Mouse (Mus musculus) lung, embryonic 16.5 days (tissue): Measurements from ENCODE around the gene Ceacam15. TPM values are rescaled to one million over a fixed set of nuclear protein-coding genes. Genes with fewer than 3 reads are reported as not detected.
A peak's percentile ranks its signal among the peaks of the same experiment; 100 is the strongest.
"Not testable (repeated sequence)": the region's sequence is repeated elsewhere in the genome, so short reads cannot be mapped to it uniquely, and the experiment has no call there.

Source experiments
- ATAC-seq: fragments of 200-750 bp; cut with Nextera tagmentation; 2 replicates; pipeline ENCODE4 v1.8.0; 2017; ENCODE audit warnings: low read depth, mild to moderate bottlenecking, moderate library complexity
- H3K27ac ChIP-seq: fragments of 300-500 bp; sonication (generic); 2 replicates; pipeline ENCODE4 v1.5.1; 2014; ENCODE audit warnings: mild to moderate bottlenecking, control low read depth, low read length
- H3K27me3 ChIP-seq: fragments of 300-500 bp; sonication (generic); 2 replicates; pipeline ENCODE4 v1.6.1; 2014; ENCODE audit warnings: low read depth, low read length, mixed read lengths; ENCODE audit not compliant: control insufficient read depth, insufficient read depth
- H3K36me3 ChIP-seq: fragments of 300-500 bp; sonication (generic); 2 replicates; pipeline ENCODE4 v1.6.1; 2014; ENCODE audit warnings: low read length; ENCODE audit not compliant: control insufficient read depth, insufficient read depth
- H3K4me1 ChIP-seq: fragments of 300-500 bp; sonication (generic); replicated peaks from 2 replicates; pipeline ENCODE4 v1.6.1; 2014; ENCODE audit warnings: low read length, mixed read lengths; ENCODE audit not compliant: control insufficient read depth, insufficient read depth
- H3K4me2 ChIP-seq: fragments of 300-500 bp; sonication (generic); 2 replicates; pipeline ENCODE4 v1.6.1; 2014; ENCODE audit warnings: low read depth, low read length, control low read depth
- H3K4me3 ChIP-seq: fragments of 300-500 bp; sonication (generic); 2 replicates; pipeline ENCODE4 v1.5.1; 2014; ENCODE audit warnings: mild to moderate bottlenecking, low read length, control low read depth
- H3K9ac ChIP-seq: fragments of 300-500 bp; sonication (generic); 2 replicates; pipeline ENCODE4 v1.6.1; 2014; ENCODE audit warnings: low read length, control low read depth
- H3K9me3 ChIP-seq: fragments of 300-500 bp; sonication (generic); 2 replicates; pipeline ENCODE4 v1.6.1; 2016; ENCODE audit warnings: low read length; ENCODE audit not compliant: control insufficient read depth
- WGBS: fragments of 180-500 bp; shearing (Covaris S2); extraction: QIAGEN DNeasy Blood & Tissue Kit; methylation state at CpG from one replicate; pipeline ENCODE4 v1.1.7; 2014; 5-methylcytosine and 5-hydroxymethylcytosine counted together
- polyA plus RNA-seq: library from polyadenylated mRNA; unstranded; fragments of >200 nt; fragmentation: Nextera tagmentation; extraction: Ambion mirVana; gene quantifications from 2 replicates; pipeline ENCODE4 v1.2.1, GENCODE M21; 2015

Gene Ceacam15
- polyA plus RNA-seq, 1 experiment from 2014 or later, result not detected

DNA sequence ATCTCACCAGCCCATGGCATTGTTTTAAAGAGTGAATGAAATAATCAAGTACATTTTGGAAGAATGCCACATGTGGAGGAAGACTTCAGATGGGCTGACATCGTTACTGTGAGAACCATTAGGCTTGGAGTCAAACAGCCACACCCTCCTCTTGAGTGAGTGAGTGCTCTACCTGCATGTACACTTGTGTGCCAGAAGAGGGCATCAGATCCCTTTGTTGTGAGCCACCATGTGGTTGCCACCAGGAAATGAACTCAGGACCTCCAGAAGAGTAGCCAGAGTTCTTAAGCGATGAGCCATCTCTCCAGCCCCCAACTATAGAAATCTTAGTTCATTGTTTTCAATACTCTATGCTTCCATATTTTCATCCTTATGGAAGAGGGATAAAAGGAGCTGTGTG, 23.5 kb upstream of the Ceacam15 start:
- whole genome bisulfite sequencing, result 47% methylated on average over 2 of the region's 2 CpGs
- no peak overlapping the region for H3K4me2 ChIP-seq
- no peaks in the 10 kb centered on the region for H3K27me3 ChIP-seq
- no peak overlapping the region for H3K27ac ChIP-seq
- no peaks in the 10 kb centered on the region for H3K4me1 ChIP-seq
- no peak overlapping the region for H3K9ac ChIP-seq
- H3K4me3 ChIP-seq, result no peak overlapping the region
- ATAC-seq, result no peak
- H3K36me3 ChIP-seq, result no peaks in the 10 kb centered on the region
- H3K9me3 ChIP-seq, result no peaks in the 10 kb centered on the region

DNA sequence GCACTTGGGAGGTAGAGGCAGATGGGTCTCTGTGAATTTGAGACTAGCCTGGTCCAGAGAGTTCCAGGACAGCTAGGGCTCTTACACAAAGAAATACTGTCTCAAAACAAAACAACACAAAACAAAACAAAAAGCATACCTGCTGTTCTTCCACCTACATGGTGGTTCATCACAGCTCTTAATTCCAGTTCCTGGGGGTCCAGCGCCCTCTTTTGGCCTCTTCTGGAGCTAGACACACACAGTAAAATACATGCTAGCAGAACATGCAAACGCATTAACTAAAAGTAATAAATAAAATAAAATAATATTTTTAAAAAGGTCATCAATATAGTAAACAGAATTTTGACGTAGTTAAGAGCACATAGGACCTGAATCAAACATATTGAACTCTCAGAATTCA, 19.5 kb upstream of the Ceacam15 start:
- no peak for ATAC-seq
- H3K4me2 ChIP-seq, result no peak overlapping the region
- no peak overlapping the region for H3K4me3 ChIP-seq
- H3K36me3 ChIP-seq, result no peaks in the 10 kb centered on the region
- H3K9ac ChIP-seq, result no peak overlapping the region
- H3K27ac ChIP-seq, result no peak overlapping the region
- H3K9me3 ChIP-seq, result peaks cover 4% of the 10 kb centered on the region; the same call in 1 of the 2 replicates
- H3K27me3 ChIP-seq, result no peaks in the 10 kb centered on the region
- 28% methylated on average over 3 of the region's 3 CpGs for WGBS
- no peaks in the 10 kb centered on the region for H3K4me1 ChIP-seq

DNA sequence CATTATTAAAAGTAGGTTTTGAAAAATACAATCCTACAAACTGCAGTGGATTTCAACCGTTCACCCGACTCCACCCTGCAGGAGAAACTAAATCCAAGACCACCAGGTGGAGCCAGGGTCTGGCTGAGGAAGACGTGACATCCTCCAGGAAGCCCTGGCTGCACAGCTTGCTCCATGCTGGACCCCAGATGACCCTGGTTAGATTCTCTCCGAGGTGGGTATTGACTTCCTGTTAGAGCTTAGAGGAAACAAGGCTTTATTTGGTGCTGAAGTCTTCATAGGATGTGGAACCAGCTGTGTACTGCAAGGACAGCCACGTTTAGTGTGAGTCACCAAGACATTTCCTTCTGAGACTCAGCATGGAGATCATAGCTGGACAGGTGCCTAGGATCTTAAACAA, 13.7 kb upstream of the Ceacam15 start:
- Histone ChIP-seq H3K4me3 (no peak overlapping the region), H3K27ac (no peak overlapping the region), H3K36me3 (no peaks in the 10 kb centered on the region), H3K4me1 (no peaks in the 10 kb centered on the region), H3K9me3 (peaks cover 16% of the 10 kb centered on the region), H3K4me2 (no peak overlapping the region), H3K9ac (no peak overlapping the region), H3K27me3 (no peaks in the 10 kb centered on the region)
- ATAC-seq, result peak; percentile 52
- WGBS, result 62% methylated on average over 5 of the region's 5 CpGs

DNA sequence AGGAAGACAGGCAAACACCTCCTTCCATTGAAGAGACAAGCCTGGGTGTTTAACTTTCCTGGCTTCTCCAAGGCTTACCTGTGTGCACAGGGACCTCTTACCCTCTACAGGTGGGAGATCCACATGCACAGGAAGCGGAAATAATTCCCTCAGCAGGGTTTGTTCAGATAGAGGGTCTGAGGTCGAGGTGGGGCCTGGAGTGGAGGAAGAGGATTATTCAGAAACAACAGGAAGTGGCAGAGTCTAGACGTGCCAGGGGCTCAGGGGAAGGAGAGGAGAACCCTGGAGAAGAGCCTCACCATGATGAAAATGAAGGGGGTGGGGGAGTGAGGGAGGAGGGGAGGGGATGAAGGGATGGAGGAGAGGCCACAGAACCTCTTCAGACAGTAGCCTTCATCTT, 4.7 kb upstream of the Ceacam15 start:
- not testable (repeated sequence) for H3K36me3 ChIP-seq, H3K4me2 ChIP-seq, H3K27me3 ChIP-seq, H3K9me3 ChIP-seq, H3K4me3 ChIP-seq, ATAC-seq, H3K27ac ChIP-seq, H3K9ac ChIP-seq, H3K4me1 ChIP-seq
- WGBS, result 35% methylated on average over 3 of the region's 3 CpGs

DNA sequence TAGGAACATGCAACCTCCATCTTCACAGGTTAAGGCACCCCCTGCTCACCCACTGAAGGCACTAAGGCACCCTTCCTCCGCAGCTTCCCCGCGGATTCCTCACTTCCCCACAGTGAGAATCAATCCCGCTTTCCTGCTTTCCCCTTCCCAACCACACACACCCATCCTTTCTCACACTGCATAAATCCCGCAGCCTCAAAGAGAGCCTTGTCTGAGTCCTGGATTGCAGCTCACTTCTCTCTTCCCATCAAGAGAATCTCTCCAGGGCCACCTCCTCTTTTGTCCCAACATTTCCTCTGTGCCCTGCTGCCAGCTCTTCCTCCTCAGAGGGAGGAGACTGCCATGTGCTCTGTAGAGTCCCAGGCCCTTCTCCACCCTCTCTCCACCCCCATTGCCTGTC, 806 bp downstream of the Ceacam15 start:
- H3K36me3 ChIP-seq, H3K4me3 ChIP-seq, H3K27me3 ChIP-seq, ATAC-seq, H3K9me3 ChIP-seq, H3K27ac ChIP-seq, H3K4me1 ChIP-seq, H3K9ac ChIP-seq, H3K4me2 ChIP-seq: not testable (repeated sequence)
- 30% methylated on average over 5 of the region's 5 CpGs for WGBS

DNA sequence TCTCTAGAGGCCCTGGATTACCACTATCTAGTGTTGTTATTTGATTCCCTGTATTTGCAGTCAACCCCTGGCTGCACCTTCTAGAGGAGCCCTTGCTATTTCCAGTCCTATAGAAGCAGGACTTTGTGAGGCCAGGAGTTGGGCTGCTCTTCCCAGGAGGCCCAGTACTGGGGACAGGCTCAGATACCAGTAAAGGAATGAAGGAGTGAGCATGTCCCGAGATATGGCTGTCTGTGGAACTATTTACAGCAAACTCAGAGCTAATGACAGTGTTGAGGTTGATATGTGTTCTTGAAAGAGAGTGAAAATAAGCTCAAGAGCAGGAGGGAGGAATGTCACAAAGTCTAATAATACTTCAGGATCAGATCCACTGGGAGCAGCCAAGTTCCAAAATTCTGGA, 1.7 kb downstream of the Ceacam15 start:
- Histone ChIP-seq H3K27me3 (no peaks in the 10 kb centered on the region), H3K4me3 (no peak overlapping the region), H3K9ac (no peak overlapping the region), H3K27ac (no peak overlapping the region), H3K4me1 (no peaks in the 10 kb centered on the region), H3K36me3 (no peaks in the 10 kb centered on the region), H3K4me2 (no peak overlapping the region), H3K9me3 (no peaks in the 10 kb centered on the region)
- ATAC-seq, result no peak
- 41% methylated on average over 1 of the region's 1 CpGs for WGBS

DNA sequence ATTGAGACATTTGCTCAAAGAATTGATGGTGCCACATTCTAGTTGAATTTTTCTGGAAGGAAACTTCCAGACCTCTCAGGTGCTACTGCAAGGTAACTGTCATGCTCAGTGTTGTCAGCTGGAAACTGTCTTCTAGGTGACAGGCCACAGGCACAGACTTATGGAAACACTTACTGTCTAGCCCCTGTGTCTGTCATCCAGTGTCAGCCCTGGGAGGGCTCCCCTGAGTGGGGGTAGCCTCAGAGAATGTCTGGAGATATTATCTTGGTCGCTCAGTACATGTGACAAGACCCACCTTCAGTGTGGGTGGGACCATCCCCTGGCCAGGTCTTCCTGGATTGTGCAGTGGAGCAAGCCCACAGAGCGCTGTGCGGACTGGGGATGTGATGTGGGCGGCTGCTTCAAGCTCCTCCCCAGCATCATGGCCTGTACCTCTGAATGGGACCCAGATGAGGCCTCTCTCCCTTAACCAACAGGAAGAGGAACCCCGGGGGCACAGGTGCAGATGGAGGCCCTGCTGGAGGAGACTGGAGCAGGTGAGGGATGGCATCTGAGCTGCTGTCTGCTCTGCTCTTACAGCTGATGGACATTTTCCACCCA, 7.1 kb downstream of the Ceacam15 start:
- not testable (repeated sequence) for H3K27ac ChIP-seq, H3K4me2 ChIP-seq, ATAC-seq, H3K27me3 ChIP-seq, H3K9me3 ChIP-seq, H3K9ac ChIP-seq, H3K4me3 ChIP-seq, H3K4me1 ChIP-seq, H3K36me3 ChIP-seq
- 75% methylated on average over 4 of the region's 5 CpGs for WGBS

DNA sequence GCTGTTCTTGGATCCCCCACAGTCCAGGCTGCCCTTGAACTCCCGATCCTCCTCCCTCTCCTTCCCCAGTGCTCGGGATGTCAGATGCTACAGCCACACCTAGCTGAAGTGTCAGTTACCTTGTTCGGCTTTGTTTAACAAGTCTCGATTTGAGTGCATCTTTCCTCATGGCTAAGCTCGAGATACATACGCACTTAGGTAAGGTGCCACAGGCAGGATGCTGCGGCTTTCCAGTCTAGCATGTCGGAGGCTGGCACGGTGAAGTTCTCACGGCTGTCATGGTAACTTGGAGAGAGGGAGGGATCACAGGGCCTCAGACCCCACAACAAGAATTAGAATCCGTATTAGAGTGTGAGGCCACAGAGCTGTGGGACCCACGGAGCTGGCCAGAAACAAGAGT, 31.2 kb downstream of the Ceacam15 start:
- Histone ChIP-seq H3K4me3 (no peak overlapping the region), H3K36me3 (no peaks in the 10 kb centered on the region), H3K9me3 (peaks cover 3% of the 10 kb centered on the region; the same call in 1 of the 2 replicates), H3K27ac (no peak overlapping the region), H3K9ac (no peak overlapping the region), H3K4me1 (no peaks in the 10 kb centered on the region), H3K27me3 (no peaks in the 10 kb centered on the region), H3K4me2 (no peak overlapping the region)
- 62% methylated on average over 12 of the region's 12 CpGs for WGBS
- no peak for ATAC-seq

DNA sequence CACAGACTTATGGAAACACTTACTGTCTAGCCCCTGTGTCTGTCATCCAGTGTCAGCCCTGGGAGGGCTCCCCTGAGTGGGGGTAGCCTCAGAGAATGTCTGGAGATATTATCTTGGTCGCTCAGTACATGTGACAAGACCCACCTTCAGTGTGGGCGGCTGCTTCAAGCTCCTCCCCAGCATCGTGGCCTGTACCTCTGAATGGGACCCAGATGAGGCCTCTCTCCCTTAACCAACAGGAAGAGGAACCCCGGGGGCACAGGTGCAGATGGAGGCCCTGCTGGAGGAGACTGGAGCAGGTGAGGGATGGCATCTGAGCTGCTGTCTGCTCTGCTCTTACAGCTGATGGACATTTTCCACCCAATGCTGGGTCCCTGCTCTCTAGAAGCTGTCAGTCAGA, 32.4 kb downstream of the Ceacam15 start:
- H3K4me1 ChIP-seq, H3K4me3 ChIP-seq, H3K9ac ChIP-seq, H3K4me2 ChIP-seq, H3K36me3 ChIP-seq, H3K9me3 ChIP-seq, H3K27ac ChIP-seq, H3K27me3 ChIP-seq: not testable (repeated sequence)
- WGBS, result 54% methylated on average over 3 of the region's 4 CpGs
- ATAC-seq, result 0 out of 2 replicates have a peak, but pooled peaks have one; percentile 36

DNA sequence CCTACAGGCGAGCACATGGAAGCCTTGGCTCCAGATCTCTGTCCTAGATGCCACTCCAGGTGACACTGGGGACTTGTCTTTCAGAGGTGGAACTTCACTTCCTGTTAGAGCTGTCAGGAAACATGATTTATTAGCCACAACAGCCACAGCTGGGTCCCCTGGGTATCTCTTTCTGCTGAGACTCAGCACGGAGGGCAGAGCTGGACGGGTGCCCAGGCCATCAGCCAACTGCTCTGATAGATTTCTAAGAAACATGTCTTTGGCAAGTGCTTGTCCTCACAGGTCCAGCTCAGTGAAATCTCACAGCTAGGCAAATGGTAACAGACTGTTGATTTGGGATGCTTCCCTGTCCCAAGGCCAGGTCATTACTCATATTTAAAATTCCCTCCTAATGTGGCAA, 36.5 kb downstream of the Ceacam15 start:
- no peak for ATAC-seq
- H3K27ac ChIP-seq, result no peak overlapping the region
- H3K4me1 ChIP-seq, result no peaks in the 10 kb centered on the region
- H3K9ac ChIP-seq, result no peak overlapping the region
- no peaks in the 10 kb centered on the region for H3K36me3 ChIP-seq
- WGBS, result 45% methylated on average over 3 of the region's 3 CpGs
- H3K9me3 ChIP-seq, result peaks cover 3% of the 10 kb centered on the region; the same call in 1 of the 2 replicates
- no peak overlapping the region for H3K4me3 ChIP-seq
- no peak overlapping the region for H3K4me2 ChIP-seq
- H3K27me3 ChIP-seq, result no peaks in the 10 kb centered on the region
